In genomic region chr1:169880181-169880580, GRCm38 (mm10) we compare ENCODE assay signal across 32 mouse cellular contexts. TPM values are rescaled to one million over a fixed set of nuclear protein-coding genes. Genes with fewer than 3 reads are reported as not detected.
"Had no signal": no experiment of that assay in that cellular context is flagged by ENCODE, and none has a peak within 500 bp of the region (broad histone marks: within the 10 kb centered on the region; RNA-seq: fewer than 3 reads in every experiment).

No protein-coding gene starts in this region.

- ATAC-seq: forebrain, embryonic 13.5 days; forebrain, embryonic 14.5 days; forebrain, embryonic 15.5 days; forebrain, embryonic 16.5 days; forebrain, postnatal 0 days had no signal

- H3K4me2 ChIP-seq: embryonic facial prominence, embryonic 12.5 days; embryonic facial prominence, embryonic 13.5 days; embryonic facial prominence, embryonic 15.5 days; forebrain, embryonic 12.5 days; forebrain, embryonic 13.5 days; forebrain, embryonic 15.5 days; heart, embryonic 11.5 days had no signal

- H3K4me3 ChIP-seq: embryonic facial prominence, embryonic 10.5 days; embryonic facial prominence, embryonic 12.5 days; embryonic facial prominence, embryonic 13.5 days; embryonic facial prominence, embryonic 15.5 days; erythroblast, embryonic 14.5 days; forebrain, embryonic 10.5 days; forebrain, embryonic 12.5 days; forebrain, embryonic 13.5 days; forebrain, embryonic 15.5 days; gastrocnemius, adult 2 months; heart, adult 2 months; heart, embryonic 10.5 days had no signal

- H3K9me3 ChIP-seq: embryonic facial prominence, embryonic 10.5 days; embryonic facial prominence, embryonic 12.5 days; embryonic facial prominence, embryonic 13.5 days; embryonic facial prominence, embryonic 15.5 days; forebrain, embryonic 10.5 days; forebrain, embryonic 12.5 days; forebrain, embryonic 13.5 days; forebrain, embryonic 15.5 days; heart, embryonic 10.5 days had no signal

- H3K27ac ChIP-seq: embryonic facial prominence, embryonic 10.5 days; embryonic facial prominence, embryonic 12.5 days; embryonic facial prominence, embryonic 13.5 days; embryonic facial prominence, embryonic 15.5 days; forebrain, embryonic 10.5 days; forebrain, embryonic 12.5 days; forebrain, embryonic 13.5 days; forebrain, embryonic 15.5 days; gastrocnemius, adult 2 months; heart, adult 2 months; heart, embryonic 10.5 days had no signal

- DNase-seq: cerebellum, postnatal 10 days; cerebellum, postnatal 14 days; cerebellum, postnatal 25 days; cerebellum, postnatal 36 days; embryo, embryonic 11 days; forebrain, postnatal 0 days; gastrocnemius, adult 2 months; gastrocnemius, postnatal 10 days; gastrocnemius, postnatal 14 days; gastrocnemius, postnatal 25 days; gastrocnemius, postnatal 36 days; heart, adult 11 months; heart, adult 18-20 months; heart, adult 2 months had no signal

- H3K36me3 ChIP-seq: embryonic facial prominence, embryonic 10.5 days; embryonic facial prominence, embryonic 12.5 days; embryonic facial prominence, embryonic 13.5 days; embryonic facial prominence, embryonic 15.5 days; forebrain, embryonic 10.5 days; forebrain, embryonic 12.5 days; forebrain, embryonic 15.5 days; heart, embryonic 10.5 days had no signal

- H3K4me1 ChIP-seq: embryonic facial prominence, embryonic 10.5 days; embryonic facial prominence, embryonic 12.5 days; embryonic facial prominence, embryonic 15.5 days; forebrain, embryonic 10.5 days; forebrain, embryonic 12.5 days; forebrain, embryonic 13.5 days; forebrain, embryonic 15.5 days; heart, embryonic 10.5 days had no signal

- H3K27me3 ChIP-seq: embryonic facial prominence, embryonic 12.5 days; embryonic facial prominence, embryonic 13.5 days; embryonic facial prominence, embryonic 15.5 days; forebrain, embryonic 12.5 days; forebrain, embryonic 13.5 days; forebrain, embryonic 15.5 days had no signal

- H3K9ac ChIP-seq: embryonic facial prominence, embryonic 12.5 days; embryonic facial prominence, embryonic 13.5 days; embryonic facial prominence, embryonic 15.5 days; forebrain, embryonic 12.5 days; forebrain, embryonic 13.5 days; forebrain, embryonic 15.5 days; forebrain, postnatal 0 days had no signal

RNA-seq across cellular contexts. Expression of gene Ccdc190, which starts 48.3 kb away (rescaled TPM):
- total RNA-seq: common myeloid progenitor, adult 5-6 weeks; gastrocnemius, adult 18-20 months; gastrocnemius, adult 2 months; gastrocnemius, postnatal 10 days; gastrocnemius, postnatal 14 days; gastrocnemius, postnatal 25 days; gastrocnemius, postnatal 36 days; gastrocnemius, postnatal 4 days; granulocyte monocyte progenitor cell, adult 5-6 weeks; heart, adult 8-10 months had no signal
- polyA plus RNA-seq: embryonic facial prominence, embryonic 10.5 days; embryonic facial prominence, embryonic 12.5 days; embryonic facial prominence, embryonic 13.5 days; erythroblast, embryonic 14.5 days; heart, embryonic 10.5 days; heart, embryonic 11.5 days had no signal
